Mouse (Mus musculus) embryonic facial prominence, embryonic 14.5 days (tissue): ENCODE data around the gene S1pr3. TPM values are rescaled to one million over a fixed set of nuclear protein-coding genes. Genes with fewer than 3 reads are reported as not detected.

Experiments
- polyA plus RNA-seq: library from polyadenylated mRNA; unstranded; fragments of >200 nt; fragmentation: Nextera tagmentation; extraction: Ambion mirVana; gene quantifications from 2 replicates; pipeline ENCODE4 v1.2.1, GENCODE M21; 2014

S1pr3 gene
- polyA plus RNA-seq, 1 experiment from 2014 or later: 81.4 TPM

Other genes with a start within 250 kb of the S1pr3 start
- 1.6 and 2.4 TPM in 2 replicates for gene Nxnl2, start 237.6 kb upstream of the S1pr3 start, polyA plus RNA-seq
- gene Shc3, start 160.8 kb downstream of the S1pr3 start, polyA plus RNA-seq: 1.3 and 1.5 TPM in 2 replicates
- gene Cks2, start 236.6 kb downstream of the S1pr3 start, polyA plus RNA-seq: 283 and 285 TPM in 2 replicates
- gene Secisbp2, start 243.1 kb downstream of the S1pr3 start, polyA plus RNA-seq: 30.8 and 31.4 TPM in 2 replicates